Mouse (Mus musculus): Measurements from ENCODE around the gene Zswim3.
"Not testable (repeated sequence)": the region's sequence is repeated elsewhere in the genome, so short reads cannot be mapped to it uniquely, and the experiment has no call there.

The Zswim3 gene

GRCm38 (mm10) chr2:164850061-164850460 lies 45.2 kb downstream of the Zswim3 start:
- no peak for DNase-seq (ENCODE audit: low read depth, low spot score)

GRCm38 (mm10) chr2:164855572-164855971 lies 50.7 kb downstream of the Zswim3 start:
- DNase-seq (ENCODE audit: low read depth, low spot score), result not testable (repeated sequence)

DNA sequence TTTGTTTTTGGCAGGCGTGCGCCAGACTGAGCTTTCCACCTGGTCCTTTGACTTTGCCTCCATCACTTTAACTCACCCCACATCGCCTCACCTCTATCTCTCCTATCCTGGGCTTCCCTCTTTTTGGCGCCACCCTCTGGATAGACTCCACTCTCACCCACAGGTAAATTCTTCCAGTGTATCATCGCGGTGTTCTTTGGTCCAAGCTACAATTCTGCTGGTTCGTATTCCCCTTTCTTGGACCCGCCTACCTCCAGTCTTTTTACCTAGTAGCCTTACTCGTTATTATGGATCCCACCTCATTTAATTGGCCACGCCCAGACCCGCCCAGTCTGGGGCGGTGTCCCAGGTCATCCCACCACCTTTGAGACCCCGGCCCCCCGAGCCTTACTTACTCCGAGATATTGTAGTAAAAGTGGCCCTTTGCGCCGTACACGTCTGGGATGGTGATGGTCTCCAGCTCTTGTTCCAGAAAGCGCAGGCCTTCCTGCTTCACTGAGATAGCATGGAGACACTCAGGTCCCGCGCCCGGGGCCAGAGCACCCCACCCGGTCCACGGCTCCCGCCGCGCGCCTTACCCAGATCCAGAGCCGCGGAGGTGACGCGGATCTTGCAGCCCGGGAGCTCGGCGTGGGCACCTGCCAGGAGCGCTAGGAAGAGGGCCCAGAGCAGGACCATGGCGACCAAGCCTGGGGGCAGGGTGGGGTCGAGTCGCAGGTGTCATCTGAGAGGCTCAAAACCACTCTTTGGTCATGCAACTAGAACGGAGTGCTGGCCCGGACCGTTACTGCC lies 51.6 kb downstream of the Zswim3 start:
- DNase-seq (ENCODE audit: low read depth, low spot score), result no peak

DNA sequence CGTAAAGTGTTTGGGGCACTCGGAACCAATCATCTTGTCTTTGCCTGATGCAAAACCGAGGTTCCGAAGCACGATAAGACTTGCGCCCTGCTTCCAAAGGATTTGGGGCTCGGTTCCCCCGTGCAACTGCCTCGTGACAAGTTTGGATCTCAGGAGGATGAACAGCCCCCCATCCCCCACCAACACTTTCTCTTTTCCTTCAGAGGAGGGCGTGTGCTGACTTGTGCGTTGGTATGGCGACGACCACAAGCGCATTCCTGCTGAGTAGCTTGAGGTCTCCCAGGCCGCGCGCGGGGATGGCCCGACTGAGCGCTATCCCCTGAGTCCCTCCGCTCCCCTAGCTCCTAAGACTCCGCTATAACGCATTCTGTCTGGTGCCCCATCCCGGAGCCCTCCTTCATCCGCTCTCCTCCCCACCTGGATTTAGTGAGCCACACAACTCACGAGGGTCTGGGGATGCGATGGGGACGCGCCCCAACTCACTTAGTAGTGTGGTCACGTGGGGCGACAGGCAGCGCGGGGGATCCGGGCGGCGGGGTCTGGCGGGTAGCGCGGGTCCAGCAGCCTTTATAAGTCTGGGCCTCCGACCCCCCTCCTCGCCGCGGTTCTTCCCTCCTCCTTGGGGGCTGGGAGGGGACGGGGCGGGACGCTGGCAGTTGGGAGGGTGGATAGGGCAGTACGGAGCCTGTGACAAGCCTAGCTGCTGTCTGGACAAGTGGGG lies 52.4 kb downstream of the Zswim3 start, which contains the start of gene Pltp:
Gene Pltp (minus strand): TSS at position 611 of the 721 bp plus-strand sequence.
- peak; percentile 73 for DNase-seq (ENCODE audit: low read depth, low spot score)

DNA sequence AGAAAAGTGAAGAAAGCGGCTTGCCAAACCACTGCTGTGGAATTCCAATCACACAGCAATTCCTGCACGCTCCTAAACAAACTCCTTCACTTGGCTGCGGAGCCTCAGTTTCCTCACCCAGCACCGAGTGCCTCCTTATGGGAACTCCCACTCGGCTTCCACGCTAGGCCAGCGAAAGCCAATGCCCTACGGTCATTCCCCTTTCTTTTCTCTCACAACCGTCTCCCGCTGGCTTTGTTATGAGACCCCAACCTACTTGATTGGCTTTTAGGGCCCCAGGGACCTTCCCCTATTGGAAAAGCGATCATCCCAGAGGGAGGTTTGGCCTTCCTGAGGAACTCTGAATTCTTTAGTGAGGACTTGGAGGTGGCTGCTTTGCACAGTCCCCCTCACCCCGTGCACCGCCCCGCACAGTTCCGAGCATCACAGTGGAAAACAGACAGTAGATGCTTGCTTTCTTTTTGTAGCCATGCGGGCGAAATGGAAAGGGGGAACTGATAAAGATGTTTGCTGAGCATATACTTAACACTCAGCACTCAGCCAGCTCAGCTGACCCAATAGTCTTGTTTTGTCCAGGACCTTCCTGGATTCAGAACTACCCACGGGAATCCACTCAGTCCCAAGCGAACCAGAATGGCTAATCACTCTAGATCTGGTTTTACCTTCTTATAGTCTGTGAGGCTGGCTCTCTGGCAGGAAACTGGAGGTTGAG lies 53.1 kb downstream of the Zswim3 start:
- DNase-seq (ENCODE audit: low read depth, low spot score), result peak; percentile 37

DNA sequence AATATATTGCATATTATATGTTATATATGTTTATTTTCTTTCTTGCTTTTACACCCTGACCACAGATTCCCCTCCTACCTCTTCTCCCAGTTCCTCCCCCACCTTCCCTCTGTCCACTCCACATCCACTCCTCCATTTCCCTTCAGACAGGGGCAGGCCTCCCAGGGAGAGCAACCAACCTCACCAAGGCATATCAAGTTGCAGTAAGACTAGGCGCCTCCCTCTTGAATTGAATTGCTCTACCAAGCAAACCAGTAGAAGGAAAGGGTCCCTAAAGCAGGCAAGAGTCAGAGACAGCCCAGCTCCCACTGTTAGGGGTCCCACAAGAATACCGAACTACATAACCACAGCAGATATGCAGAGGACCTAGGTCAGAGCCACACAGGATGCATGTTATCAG lies 54.3 kb downstream of the Zswim3 start:
- no peak for DNase-seq (ENCODE audit: low read depth, low spot score)

DNA sequence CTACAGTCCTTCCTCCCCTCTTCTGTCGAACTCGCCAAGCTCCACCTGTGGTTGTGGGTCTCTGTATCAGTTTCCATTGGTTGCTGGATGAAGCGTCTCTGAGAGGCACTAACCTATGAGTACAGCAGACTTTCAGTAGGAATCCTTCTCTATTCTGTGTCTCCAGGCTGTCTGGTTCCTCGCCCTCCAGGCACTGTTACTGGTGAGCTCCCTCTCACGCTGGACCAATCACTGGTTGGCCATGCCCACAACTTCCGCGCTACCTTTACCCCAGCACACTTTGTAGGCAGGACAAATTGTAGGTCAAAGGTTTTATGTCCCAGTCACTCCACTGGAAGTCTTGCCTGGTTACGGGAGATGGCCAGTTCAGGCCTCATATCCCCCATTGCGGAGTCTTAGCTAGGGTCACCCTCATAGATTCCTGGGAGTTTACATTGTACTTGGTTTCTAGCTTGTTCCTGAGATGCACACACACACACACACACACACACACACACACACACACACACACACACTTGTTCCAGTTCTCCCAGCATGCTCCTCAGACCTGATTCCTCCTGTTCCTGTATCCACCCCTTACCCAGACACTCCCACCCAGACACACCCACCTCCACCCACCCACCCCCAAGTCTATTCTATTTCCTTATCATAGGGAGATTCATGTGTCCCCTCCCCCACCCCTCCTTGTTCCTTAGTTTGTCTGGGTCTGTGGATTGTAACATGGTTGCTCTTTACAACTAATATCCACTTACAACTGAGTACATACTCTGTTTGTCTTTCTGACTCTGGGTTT lies 54.9 kb downstream of the Zswim3 start:
- DNase-seq (ENCODE audit: low read depth, low spot score), result no peak

- DNase-seq (ENCODE audit: low read depth, low spot score), result no peak
Measured at GRCm38 (mm10) chr2:164861094-164861493, 56.2 kb downstream of the Zswim3 start.

DNA sequence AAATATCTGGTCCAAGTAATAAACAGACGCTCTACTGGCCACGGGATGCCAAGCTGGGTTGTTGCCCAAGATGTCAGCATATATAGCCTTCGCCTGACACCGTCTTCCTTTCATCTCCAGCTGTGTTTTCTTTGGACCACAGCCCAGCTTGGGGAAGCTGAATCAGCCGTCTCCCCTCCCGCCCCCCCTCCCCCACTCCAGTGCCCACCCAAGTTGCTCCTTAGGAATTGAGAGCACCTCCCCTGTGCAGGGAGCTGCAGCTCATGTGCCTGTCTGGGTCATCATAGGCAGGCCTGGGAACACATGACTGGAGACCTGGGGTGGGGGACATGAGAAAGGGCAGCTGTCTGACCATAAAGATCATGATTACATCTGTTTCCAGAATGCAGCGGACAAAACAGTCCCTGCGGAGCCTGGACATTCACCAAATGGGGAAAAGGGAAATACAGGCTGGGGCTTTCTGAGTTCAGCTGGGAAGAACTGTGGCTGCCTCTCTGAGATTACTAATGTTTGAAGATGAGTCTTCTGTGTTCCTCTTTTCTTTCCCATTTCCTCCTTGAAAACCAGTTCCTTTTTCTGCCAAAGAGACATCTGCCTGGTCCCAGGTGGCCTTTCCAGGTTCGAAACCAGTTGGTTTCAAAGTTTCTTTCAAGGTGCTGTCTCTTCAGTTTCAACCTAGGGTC lies 57.4 kb downstream of the Zswim3 start:
- DNase-seq (ENCODE audit: low read depth, low spot score), result peak; percentile 81

DNA sequence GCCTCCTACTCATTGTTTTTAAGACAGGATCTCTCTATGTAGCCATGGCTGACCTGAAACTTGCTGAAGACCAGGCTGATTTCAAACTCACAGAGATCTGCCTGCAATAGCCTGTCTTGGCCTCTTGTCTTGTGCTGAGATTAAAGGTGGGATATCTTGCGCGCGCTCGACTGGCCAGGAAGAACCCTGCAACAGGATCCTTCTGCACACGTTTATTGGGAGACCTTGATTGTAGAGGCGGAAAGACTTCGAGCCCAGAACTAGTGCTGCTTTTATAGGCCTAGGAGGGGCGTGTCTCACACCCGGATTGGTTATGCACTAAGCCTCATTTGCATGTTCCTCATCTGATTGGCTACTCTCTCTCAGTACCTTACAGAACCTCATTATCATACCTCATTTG lies 58.5 kb downstream of the Zswim3 start:
- DNase-seq (ENCODE audit: low read depth, low spot score), result not testable (repeated sequence)

GRCm38 (mm10) chr2:164864593-164864992 lies 59.7 kb downstream of the Zswim3 start:
- DNase-seq (ENCODE audit: low read depth, low spot score), result no peak

DNA sequence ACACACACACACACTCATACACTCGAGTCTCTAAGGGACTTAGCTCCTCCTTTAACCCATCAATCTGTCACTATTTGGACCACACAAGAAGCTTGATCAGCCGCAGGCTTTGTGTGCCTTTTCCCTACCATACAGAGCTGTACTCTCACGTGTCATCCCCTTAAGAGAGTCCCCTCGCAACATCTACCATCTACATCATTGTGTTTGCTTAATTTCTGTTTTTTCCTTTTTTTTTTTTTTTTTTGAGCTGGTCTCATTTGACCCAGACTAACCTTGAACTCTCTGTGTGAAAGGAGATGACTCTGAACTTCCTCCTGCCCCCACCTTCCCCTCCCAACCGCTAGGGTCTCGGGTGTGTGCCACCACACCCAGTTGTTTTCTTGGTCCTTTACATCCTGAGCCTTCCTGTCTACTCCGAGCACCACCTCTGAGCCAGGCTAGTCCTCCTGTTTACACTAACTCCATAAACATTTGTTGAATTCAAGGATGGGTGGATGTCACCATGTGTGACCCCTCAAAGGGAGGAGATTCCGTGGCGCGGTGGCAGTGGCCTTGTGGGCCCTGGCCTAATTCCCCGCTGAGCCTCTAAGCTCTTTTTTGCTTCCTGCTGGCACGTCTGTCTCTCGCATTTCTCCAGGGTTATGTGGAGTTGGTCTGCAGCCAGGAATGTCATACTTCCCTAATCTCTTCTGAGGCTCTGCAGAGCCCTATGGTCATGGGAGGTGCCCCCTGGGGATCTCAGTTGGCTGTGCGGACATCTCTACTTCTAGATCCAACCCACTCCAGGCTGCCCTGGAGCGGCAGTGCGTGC lies 62.0 kb downstream of the Zswim3 start:
- no peak for DNase-seq (ENCODE audit: low read depth, low spot score)

GRCm38 (mm10) chr2:164867566-164867965 lies 62.7 kb downstream of the Zswim3 start:
- no peak for DNase-seq (ENCODE audit: low read depth, low spot score)

GRCm38 (mm10) chr2:164868491-164868890 lies 63.6 kb downstream of the Zswim3 start:
- no peak for DNase-seq (ENCODE audit: low read depth, low spot score)

Data from mesoderm, embryonic 11.5 days (tissue).